Mouse (Mus musculus): ENCODE data around the gene Prrc2b.

DNA sequence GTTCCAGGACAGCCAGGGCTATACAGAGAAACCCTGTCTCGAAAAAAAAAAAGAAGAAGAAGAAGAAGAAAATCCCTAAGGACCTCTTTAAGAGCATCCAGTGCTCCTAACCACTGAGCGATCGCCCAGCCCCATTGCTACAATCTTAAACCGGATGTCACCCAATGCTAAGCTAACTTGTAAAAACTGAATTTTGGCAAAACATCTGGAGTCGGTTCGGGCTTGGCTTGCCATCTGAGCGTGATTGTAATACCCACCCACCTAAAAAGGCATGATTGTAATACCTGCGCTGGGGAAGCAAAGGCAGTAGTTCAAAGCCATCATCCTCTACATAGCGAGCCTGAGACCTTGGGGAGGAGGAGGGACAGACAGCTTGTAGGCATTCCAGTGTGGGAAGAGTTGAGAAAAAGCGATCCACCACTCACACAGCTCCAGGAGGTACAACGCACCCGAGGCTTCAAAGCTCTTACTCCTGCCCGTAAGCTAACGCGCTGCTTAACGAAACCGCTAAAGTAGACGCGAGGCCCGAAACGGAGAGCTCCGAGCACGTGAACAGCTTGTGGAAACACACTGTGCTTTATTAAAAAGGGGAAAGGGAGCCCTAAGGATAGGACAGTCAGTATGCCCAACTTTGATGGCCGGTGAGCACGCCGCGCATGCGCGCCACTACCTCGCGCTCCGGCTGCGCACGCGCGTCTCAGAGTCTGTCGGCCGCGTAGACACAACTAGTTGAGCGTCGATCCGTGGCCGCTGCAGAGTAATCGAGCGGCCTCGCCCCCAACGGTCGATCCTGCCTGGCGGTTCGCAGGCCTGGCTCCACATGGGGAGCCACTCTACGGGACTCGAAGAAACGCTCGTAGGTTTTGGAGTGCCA lies 85.2 kb downstream of the Prrc2b start, which contains the start of gene Pomt1:
- TF ChIP-seq CTCF (IDR thresholded peaks at IDR 0.05; ENCODE audit: extremely low read depth, insufficient read depth, insufficient read length, insufficient replicate concordance) = no peak
- peak; percentile 34 for TF ChIP-seq POLR2A (IDR thresholded peaks at IDR 0.05; ENCODE audit: low read depth, low read length)

All from spleen, adult 2 months (tissue).